Mouse (Mus musculus) heart, postnatal 0 days (tissue): Measurements from ENCODE around the gene Mmel1.

Experiments used
- CTCF ChIP-seq: IDR thresholded peaks from 2 replicates; pipeline ENCODE4 v1.5.1; 2016; ENCODE audit warnings: antibody characterized with exemption, control low read depth, low read depth
- EP300 ChIP-seq: IDR thresholded peaks from 2 replicates; pipeline ENCODE4 v1.6.1; 2016; ENCODE audit warnings: antibody characterized with exemption, low read depth

- TF ChIP-seq CTCF (no peak), EP300 (no peak)
These were observed 39.1 kb downstream of the Mmel1 start for GRCm38 (mm10) chr4:154908490-154908889.
